Mouse (Mus musculus): ENCODE measurements around the gene Sept4. TPM values are rescaled to one million over a fixed set of nuclear protein-coding genes. Genes with fewer than 3 reads are reported as not detected.

Sept4 gene
- 11.7 and 13.3 TPM in 2 replicates for polyA plus RNA-seq (2014; fragmentation: Nextera tagmentation; extraction: Ambion mirVana)

DNA sequence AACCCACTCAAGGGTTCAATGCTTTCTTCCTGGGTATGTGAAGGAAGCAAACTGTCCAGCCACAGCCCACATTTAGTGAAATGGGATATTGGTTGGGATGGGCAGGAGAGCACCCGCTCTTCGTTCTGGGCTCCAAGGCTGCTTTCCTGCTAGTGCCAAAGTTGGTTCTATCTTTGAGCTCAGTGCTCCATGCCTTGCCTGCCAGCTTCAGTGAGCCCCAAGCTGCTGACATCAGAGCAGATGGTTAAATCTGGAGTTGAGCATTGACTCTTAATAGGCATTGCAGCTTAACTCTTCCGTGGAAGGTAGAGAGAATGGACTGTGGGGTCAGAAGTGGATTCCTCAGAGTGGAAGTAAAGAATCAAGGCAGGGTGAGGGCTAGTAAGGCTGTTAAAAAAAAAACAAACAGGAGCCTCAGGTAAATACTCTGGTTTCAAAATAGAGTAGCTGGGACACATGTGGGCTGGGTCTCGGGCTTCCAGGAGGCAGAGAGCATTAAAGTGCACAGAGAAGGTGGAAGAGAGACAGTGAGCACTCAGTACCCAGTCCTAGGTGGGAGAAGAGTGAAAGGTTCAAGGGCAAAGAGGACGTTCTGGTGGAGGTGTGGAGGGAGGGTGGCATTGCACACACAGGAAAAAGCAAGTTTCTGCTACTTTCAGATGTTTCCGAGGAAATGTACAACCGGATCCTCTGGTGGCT, at the start of gene Sept4:
Gene Sept4 (plus strand): TSS at position 649 of the 699 bp plus-strand sequence.
- Histone ChIP-seq H3K27ac (ENCODE audit: low read depth, low read length) (no peak within 1 kb of the TSS), H3K9ac (ENCODE audit: low read depth, low read length) (no peak within 1 kb of the TSS), H3K9me3 (replicated peaks; ENCODE audit: control insufficient read depth, low read length) (no peaks in the 10 kb centered on the region), H3K4me3 (ENCODE audit: low read depth, low read length) (no peak within 1 kb of the TSS), H3K27me3 (ENCODE audit: control insufficient read depth, insufficient read depth, low read length) (no peaks in the 10 kb centered on the region), H3K4me1 (ENCODE audit: control insufficient read depth, insufficient read depth, low read length) (peaks cover 16% of the 10 kb centered on the region), H3K36me3 (ENCODE audit: control insufficient read depth, insufficient read depth, low read length) (no peaks in the 10 kb centered on the region), H3K4me2 (no peak within 1 kb of the TSS)
- no peak for ATAC-seq (replicated peaks; ENCODE audit: insufficient number of reproducible peaks, low FRiP score, low TSS enrichment)
- 74% methylated on average over 7 of the region's 7 CpGs for WGBS (ENCODE audit: insufficient replicate concordance)

DNA sequence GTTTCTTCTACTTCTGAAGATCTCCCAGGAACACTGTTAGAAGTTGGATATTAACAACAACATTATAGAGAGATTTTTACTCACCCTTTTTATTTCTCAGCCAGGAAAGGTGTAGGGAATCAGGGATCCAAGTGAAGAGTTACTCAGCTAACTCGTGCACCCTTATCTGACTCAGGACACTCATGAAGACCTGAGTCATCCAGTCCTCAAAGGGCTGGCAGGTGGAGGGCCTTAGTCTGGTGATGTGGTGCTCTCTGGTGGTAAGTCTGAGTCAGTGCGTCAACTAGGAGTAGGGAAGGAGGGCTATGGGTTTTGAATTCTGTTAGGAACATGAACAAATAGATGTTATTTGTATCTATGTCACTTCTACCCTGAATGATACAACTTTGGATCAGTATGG, 49.4 kb upstream of the Sept4 start:
- H3K4me2 ChIP-seq = no peak overlapping the region
- no peak overlapping the region for H3K27ac ChIP-seq (ENCODE audit: low read depth, low read length)
- no peaks in the 10 kb centered on the region for H3K4me1 ChIP-seq (ENCODE audit: control insufficient read depth, insufficient read depth, low read length)
- no peak for ATAC-seq (replicated peaks; ENCODE audit: insufficient number of reproducible peaks, low FRiP score, low TSS enrichment)
- H3K36me3 ChIP-seq (ENCODE audit: control insufficient read depth, insufficient read depth, low read length) = no peaks in the 10 kb centered on the region
- no peak overlapping the region for H3K9ac ChIP-seq (ENCODE audit: low read depth, low read length)
- no peak overlapping the region for H3K4me3 ChIP-seq (ENCODE audit: low read depth, low read length)
- no peaks in the 10 kb centered on the region for H3K27me3 ChIP-seq (ENCODE audit: control insufficient read depth, insufficient read depth, low read length)
- WGBS (ENCODE audit: insufficient replicate concordance) = 3% methylated on average over 2 of the region's 2 CpGs
- no peaks in the 10 kb centered on the region for H3K9me3 ChIP-seq (replicated peaks; ENCODE audit: control insufficient read depth, low read length)

DNA sequence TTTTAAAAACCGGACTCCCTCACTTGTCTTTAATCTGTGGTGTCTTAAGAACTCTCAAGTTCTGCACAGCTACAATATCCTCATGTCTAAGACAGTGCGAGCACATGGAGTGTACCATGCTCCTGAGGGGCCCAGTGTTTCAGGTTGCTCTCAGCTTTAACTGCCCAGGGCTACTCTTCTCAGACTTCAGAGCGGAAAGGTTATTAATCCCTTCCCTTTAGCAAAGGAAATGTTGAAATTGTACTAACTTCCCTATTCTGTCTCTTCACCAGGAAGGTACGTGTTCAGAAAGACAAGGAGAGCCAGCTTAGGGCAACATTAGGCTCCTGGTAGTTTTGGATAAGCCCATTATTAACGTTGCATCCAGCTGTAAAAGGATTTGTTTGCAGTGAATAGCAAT, 45.2 kb upstream of the Sept4 start:
- Histone ChIP-seq H3K9me3 (replicated peaks; ENCODE audit: control insufficient read depth, low read length) (no peaks in the 10 kb centered on the region), H3K4me1 (ENCODE audit: control insufficient read depth, insufficient read depth, low read length) (peaks cover 3% of the 10 kb centered on the region; the same call in 1 of the 2 replicates), H3K27me3 (ENCODE audit: control insufficient read depth, insufficient read depth, low read length) (no peaks in the 10 kb centered on the region), H3K27ac (ENCODE audit: low read depth, low read length) (no peak overlapping the region), H3K9ac (ENCODE audit: low read depth, low read length) (no peak overlapping the region), H3K36me3 (ENCODE audit: control insufficient read depth, insufficient read depth, low read length) (no peaks in the 10 kb centered on the region), H3K4me3 (ENCODE audit: low read depth, low read length) (no peak overlapping the region), H3K4me2 (no peak overlapping the region)
- WGBS (ENCODE audit: insufficient replicate concordance) = 71% methylated on average over 5 of the region's 5 CpGs
- no peak for ATAC-seq (replicated peaks; ENCODE audit: insufficient number of reproducible peaks, low FRiP score, low TSS enrichment)

DNA sequence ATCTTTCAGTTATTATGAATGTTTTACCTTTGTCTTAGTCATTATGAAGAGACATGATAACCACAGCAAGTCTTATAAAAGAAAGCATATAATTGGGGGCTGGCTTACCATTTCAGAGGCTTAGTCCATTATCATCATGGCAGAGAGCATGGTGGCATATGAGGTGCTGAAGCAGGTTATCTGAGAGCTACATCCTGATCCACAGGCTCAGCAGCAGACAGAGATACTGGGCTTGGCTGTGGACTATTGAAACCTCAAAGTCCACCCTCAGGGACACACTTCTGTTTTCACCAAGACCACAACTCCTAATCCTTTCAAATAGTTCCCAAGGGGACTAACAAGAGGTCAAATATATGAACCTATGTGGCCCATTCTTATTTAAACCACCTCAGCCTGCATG, 44.7 kb upstream of the Sept4 start:
- H3K4me1 ChIP-seq (ENCODE audit: control insufficient read depth, insufficient read depth, low read length) = peaks cover 3% of the 10 kb centered on the region; the same call in 1 of the 2 replicates
- H3K4me3 ChIP-seq (ENCODE audit: low read depth, low read length) = no peak overlapping the region
- ATAC-seq (replicated peaks; ENCODE audit: insufficient number of reproducible peaks, low FRiP score, low TSS enrichment) = no peak
- no peak overlapping the region for H3K9ac ChIP-seq (ENCODE audit: low read depth, low read length)
- no peaks in the 10 kb centered on the region for H3K9me3 ChIP-seq (replicated peaks; ENCODE audit: control insufficient read depth, low read length)
- no peak overlapping the region; the same call in 1 of the 2 replicates for H3K27ac ChIP-seq (ENCODE audit: low read depth, low read length)
- no peak overlapping the region for H3K4me2 ChIP-seq
- H3K36me3 ChIP-seq (ENCODE audit: control insufficient read depth, insufficient read depth, low read length) = no peaks in the 10 kb centered on the region
- H3K27me3 ChIP-seq (ENCODE audit: control insufficient read depth, insufficient read depth, low read length) = no peaks in the 10 kb centered on the region

DNA sequence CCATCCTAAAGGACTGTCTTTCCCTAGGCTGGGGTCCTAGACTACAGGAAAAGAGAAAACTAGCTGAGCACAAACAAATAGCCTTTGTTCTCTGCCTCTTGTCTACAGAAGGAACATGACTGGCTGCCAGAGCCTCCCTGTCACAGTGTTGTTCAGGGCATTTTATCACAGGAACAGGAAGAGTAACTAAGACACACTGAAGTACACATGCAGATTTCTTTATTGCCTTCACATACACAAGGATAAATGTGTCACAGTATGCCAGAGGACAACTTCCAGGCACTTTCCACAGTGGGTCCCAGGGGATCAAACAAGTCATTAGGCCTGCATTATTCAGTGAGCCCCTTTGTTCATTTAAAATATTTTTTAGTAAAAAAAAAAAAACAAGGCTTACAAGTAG, 43.9 kb upstream of the Sept4 start:
- Histone ChIP-seq H3K9ac (ENCODE audit: low read depth, low read length) (no peak overlapping the region), H3K9me3 (replicated peaks; ENCODE audit: control insufficient read depth, low read length) (no peaks in the 10 kb centered on the region), H3K36me3 (ENCODE audit: control insufficient read depth, insufficient read depth, low read length) (no peaks in the 10 kb centered on the region), H3K4me1 (ENCODE audit: control insufficient read depth, insufficient read depth, low read length) (peaks cover 3% of the 10 kb centered on the region; the same call in 1 of the 2 replicates), H3K4me2 (no peak overlapping the region), H3K4me3 (ENCODE audit: low read depth, low read length) (no peak overlapping the region), H3K27ac (ENCODE audit: low read depth, low read length) (peak overlapping the region; percentile 50), H3K27me3 (ENCODE audit: control insufficient read depth, insufficient read depth, low read length) (no peaks in the 10 kb centered on the region)
- no peak for ATAC-seq (replicated peaks; ENCODE audit: insufficient number of reproducible peaks, low FRiP score, low TSS enrichment)

DNA sequence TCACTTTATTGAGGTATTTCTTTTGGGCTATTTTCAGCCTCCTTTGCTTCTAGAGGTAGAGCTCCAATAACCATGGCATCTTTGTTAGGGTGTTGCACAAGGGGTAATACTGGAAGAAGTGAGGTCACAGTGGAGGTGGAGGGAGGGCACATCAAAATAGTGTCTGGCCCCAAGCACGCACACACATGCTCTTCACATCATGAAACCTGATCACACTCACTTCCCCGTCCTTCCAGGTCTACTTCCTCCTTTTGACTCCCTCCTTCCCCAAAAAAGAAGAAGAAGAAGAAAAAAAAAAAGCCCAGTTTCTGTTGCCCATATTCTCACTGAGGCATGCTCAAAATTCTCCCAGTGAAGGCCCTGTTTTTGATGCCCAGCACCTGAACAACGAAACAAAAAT, 41.3 kb upstream of the Sept4 start:
- Histone ChIP-seq H3K4me3 (ENCODE audit: low read depth, low read length) (no peak overlapping the region), H3K27ac (ENCODE audit: low read depth, low read length) (no peak overlapping the region), H3K4me1 (ENCODE audit: control insufficient read depth, insufficient read depth, low read length) (peaks cover 3% of the 10 kb centered on the region; the same call in 1 of the 2 replicates), H3K27me3 (ENCODE audit: control insufficient read depth, insufficient read depth, low read length) (no peaks in the 10 kb centered on the region), H3K9ac (ENCODE audit: low read depth, low read length) (no peak overlapping the region), H3K4me2 (no peak overlapping the region), H3K9me3 (replicated peaks; ENCODE audit: control insufficient read depth, low read length) (no peaks in the 10 kb centered on the region), H3K36me3 (ENCODE audit: control insufficient read depth, insufficient read depth, low read length) (no peaks in the 10 kb centered on the region)
- 63% methylated on average over 3 of the region's 3 CpGs for WGBS (ENCODE audit: insufficient replicate concordance)
- ATAC-seq (replicated peaks; ENCODE audit: insufficient number of reproducible peaks, low FRiP score, low TSS enrichment) = no peak

DNA sequence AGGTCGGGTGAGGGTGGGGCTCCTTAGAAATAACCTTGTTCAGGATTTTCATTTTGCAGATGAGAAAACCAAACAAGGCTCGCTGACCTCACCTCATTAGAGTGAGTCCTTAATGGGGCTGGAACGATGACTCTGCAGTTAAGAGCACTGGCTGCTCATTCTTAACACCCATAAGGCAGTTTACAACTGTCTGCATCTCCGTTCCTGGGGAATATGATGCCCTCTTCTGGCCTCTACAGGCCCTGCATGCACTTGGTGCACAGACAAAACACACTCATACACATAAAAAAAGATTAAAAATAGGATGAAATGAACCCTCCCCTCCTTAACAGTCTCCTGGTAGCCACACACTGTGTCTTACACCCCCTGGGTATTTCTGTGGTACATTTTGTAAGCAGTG, 40.7 kb upstream of the Sept4 start:
- Histone ChIP-seq H3K4me2 (no peak overlapping the region), H3K4me3 (ENCODE audit: low read depth, low read length) (no peak overlapping the region), H3K36me3 (ENCODE audit: control insufficient read depth, insufficient read depth, low read length) (no peaks in the 10 kb centered on the region), H3K9ac (ENCODE audit: low read depth, low read length) (no peak overlapping the region), H3K9me3 (replicated peaks; ENCODE audit: control insufficient read depth, low read length) (no peaks in the 10 kb centered on the region), H3K4me1 (ENCODE audit: control insufficient read depth, insufficient read depth, low read length) (peaks cover 3% of the 10 kb centered on the region; the same call in 1 of the 2 replicates), H3K27ac (ENCODE audit: low read depth, low read length) (no peak overlapping the region), H3K27me3 (ENCODE audit: control insufficient read depth, insufficient read depth, low read length) (no peaks in the 10 kb centered on the region)
- no peak for ATAC-seq (replicated peaks; ENCODE audit: insufficient number of reproducible peaks, low FRiP score, low TSS enrichment)
- WGBS (ENCODE audit: insufficient replicate concordance) = 56% methylated on average over 4 of the region's 4 CpGs

DNA sequence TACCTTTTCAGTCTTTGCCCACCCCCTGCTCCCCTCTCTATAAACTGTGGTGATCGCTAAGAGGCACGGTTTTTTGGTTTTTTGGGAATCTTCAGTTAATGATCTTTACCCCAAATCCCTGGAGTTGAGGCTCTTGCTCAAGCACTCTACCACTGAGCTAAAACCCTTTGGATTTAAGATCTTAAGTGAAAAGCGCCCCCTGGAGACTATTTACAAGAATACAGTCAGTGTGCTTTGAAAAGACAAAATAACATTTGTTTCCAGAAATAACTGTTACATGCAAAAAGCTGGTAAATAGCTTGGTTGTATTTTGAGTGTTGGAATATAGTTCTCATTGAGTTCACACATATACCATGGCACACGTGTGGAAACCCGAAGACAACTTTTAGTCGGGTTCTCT, 37.0 kb upstream of the Sept4 start:
- Histone ChIP-seq H3K9ac (ENCODE audit: low read depth, low read length) (no peak overlapping the region), H3K9me3 (replicated peaks; ENCODE audit: control insufficient read depth, low read length) (no peaks in the 10 kb centered on the region), H3K27me3 (ENCODE audit: control insufficient read depth, insufficient read depth, low read length) (no peaks in the 10 kb centered on the region), H3K4me1 (ENCODE audit: control insufficient read depth, insufficient read depth, low read length) (no peaks in the 10 kb centered on the region), H3K4me2 (no peak overlapping the region), H3K4me3 (ENCODE audit: low read depth, low read length) (no peak overlapping the region), H3K27ac (ENCODE audit: low read depth, low read length) (no peak overlapping the region), H3K36me3 (ENCODE audit: control insufficient read depth, insufficient read depth, low read length) (no peaks in the 10 kb centered on the region)
- no peak for ATAC-seq (replicated peaks; ENCODE audit: insufficient number of reproducible peaks, low FRiP score, low TSS enrichment)
- whole genome bisulfite sequencing (ENCODE audit: insufficient replicate concordance) = 56% methylated on average over 6 of the region's 6 CpGs

DNA sequence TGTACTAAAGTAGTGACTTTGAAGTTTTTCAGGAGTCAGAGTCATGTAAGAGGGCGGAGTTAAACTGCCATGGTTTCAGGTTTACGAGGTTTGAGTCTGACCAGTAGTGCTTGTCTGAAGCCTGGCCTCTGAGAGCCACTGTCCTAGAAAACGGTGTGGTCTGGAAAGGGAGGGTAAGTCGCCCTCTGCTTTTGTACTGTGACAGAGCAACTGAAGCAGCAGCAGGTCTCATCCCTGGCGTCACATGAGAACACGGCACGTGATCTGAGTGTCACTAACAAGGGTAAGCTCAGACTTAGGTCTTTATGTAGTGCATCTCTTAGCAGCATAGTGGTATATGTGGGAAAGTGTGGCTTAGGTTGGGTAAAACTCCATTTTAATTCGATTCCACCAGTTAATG, 26.4 kb upstream of the Sept4 start:
- Histone ChIP-seq H3K27ac (ENCODE audit: low read depth, low read length) (no peak overlapping the region), H3K9ac (ENCODE audit: low read depth, low read length) (no peak overlapping the region), H3K27me3 (ENCODE audit: control insufficient read depth, insufficient read depth, low read length) (no peaks in the 10 kb centered on the region), H3K4me2 (no peak overlapping the region), H3K36me3 (ENCODE audit: control insufficient read depth, insufficient read depth, low read length) (no peaks in the 10 kb centered on the region), H3K9me3 (replicated peaks; ENCODE audit: control insufficient read depth, low read length) (no peaks in the 10 kb centered on the region), H3K4me3 (ENCODE audit: low read depth, low read length) (no peak overlapping the region), H3K4me1 (ENCODE audit: control insufficient read depth, insufficient read depth, low read length) (no peaks in the 10 kb centered on the region)
- 38% methylated on average over 8 of the region's 8 CpGs for WGBS (ENCODE audit: insufficient replicate concordance)
- no peak for ATAC-seq (replicated peaks; ENCODE audit: insufficient number of reproducible peaks, low FRiP score, low TSS enrichment)
